Mouse (Mus musculus): Measurements from ENCODE around the gene Gm4307. TPM values are rescaled to one million over a fixed set of nuclear protein-coding genes. Genes with fewer than 3 reads are reported as not detected.
"Not testable (repeated sequence)": the region's sequence is repeated elsewhere in the genome, so short reads cannot be mapped to it uniquely, and the experiment has no call there.

The Gm4307 gene
- polyA plus RNA-seq (2014; fragmentation: Nextera tagmentation; extraction: Ambion mirVana): not detected in 2 replicates

DNA sequence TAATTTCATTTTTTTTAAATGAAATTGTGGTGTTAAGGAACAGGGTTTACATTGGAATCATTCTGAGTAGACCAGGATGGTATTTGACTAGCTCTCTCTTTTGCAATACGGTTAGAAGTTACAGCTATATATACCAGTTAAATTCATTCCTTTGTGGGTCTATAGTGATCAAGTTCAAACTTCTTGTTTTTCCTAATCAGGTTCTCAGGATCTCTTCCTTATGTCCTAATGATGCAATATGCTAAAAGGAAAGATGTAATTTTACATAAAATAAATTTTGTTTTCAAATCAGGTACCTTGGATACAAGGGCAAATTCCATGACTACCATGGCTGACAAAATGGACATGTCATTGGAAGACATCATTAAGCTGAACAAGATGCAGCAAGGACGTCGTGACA is at the start of gene Gm4307:
TSS of gene Gm4307 (plus strand) at position 301 of the 400 bp plus-strand sequence.
- H3K9ac ChIP-seq (ENCODE audit: low read length); H3K27me3 ChIP-seq (replicated peaks; ENCODE audit: control insufficient read depth, insufficient read depth, low read length); H3K4me1 ChIP-seq (ENCODE audit: control insufficient read depth, insufficient read depth, low read length); H3K36me3 ChIP-seq (ENCODE audit: control insufficient read depth, insufficient read depth, low read length); H3K4me3 ChIP-seq (ENCODE audit: low read depth, low read length); H3K9me3 ChIP-seq (replicated peaks; ENCODE audit: control insufficient read depth, low read length); H3K4me2 ChIP-seq (ENCODE audit: low read length); H3K27ac ChIP-seq (ENCODE audit: low read depth, low read length); ATAC-seq; DNase-seq (ENCODE audit: low spot score): not testable (repeated sequence)
- no CpG with 5 or more reads among the region's 3 CpGs for WGBS

DNA sequence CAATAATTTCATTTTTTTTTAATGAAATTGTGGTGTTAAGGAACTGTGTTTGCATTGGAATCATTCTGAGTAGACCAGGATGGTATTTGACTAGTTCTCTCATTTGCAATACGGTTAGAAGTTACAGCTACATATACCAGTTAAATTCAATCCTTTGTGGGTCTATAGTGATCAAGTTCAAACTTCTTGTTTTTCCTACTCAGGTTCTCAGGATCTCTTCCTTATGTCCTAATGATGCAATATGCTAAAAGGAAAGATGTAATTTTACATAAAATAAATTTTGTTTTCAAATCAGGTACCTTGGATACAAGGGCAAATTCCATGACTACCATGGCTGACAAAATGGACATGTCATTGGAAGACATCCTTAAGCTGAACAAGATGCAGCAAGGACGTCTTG is 25.8 kb upstream of the Gm4307 start, which contains the start of gene Gm4301:
TSS of gene Gm4301 (plus strand) at position 301 of the 400 bp plus-strand sequence.
- H3K4me1 ChIP-seq (ENCODE audit: control insufficient read depth, insufficient read depth, low read length); H3K9ac ChIP-seq (ENCODE audit: low read length); H3K4me2 ChIP-seq (ENCODE audit: low read length); H3K36me3 ChIP-seq (ENCODE audit: control insufficient read depth, insufficient read depth, low read length); DNase-seq (ENCODE audit: low spot score); ATAC-seq; H3K9me3 ChIP-seq (replicated peaks; ENCODE audit: control insufficient read depth, low read length); H3K27ac ChIP-seq (ENCODE audit: low read depth, low read length); H3K4me3 ChIP-seq (ENCODE audit: low read depth, low read length); H3K27me3 ChIP-seq (replicated peaks; ENCODE audit: control insufficient read depth, insufficient read depth, low read length): not testable (repeated sequence)
- WGBS: no CpG with 5 or more reads among the region's 2 CpGs

DNA sequence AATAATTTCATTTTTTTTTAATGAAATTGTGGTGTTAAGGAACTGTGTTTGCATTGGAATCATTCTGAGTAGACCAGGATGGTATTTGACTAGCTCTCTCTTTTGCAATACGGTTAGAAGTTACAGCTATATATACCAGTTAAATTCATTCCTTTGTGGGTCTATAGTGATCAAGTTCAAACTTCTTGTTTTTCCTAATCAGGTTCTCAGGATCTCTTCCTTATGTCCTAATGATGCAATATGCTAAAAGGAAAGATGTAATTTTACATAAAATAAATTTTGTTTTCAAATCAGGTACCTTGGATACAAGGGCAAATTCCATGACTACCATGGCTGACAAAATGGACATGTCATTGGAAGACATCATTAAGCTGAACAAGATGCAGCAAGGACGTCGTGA is 20.6 kb upstream of the Gm4307 start, which contains the start of gene Gm4302:
TSS of gene Gm4302 (plus strand) at position 301 of the 400 bp plus-strand sequence.
- H3K9me3 ChIP-seq (replicated peaks; ENCODE audit: control insufficient read depth, low read length); H3K27me3 ChIP-seq (replicated peaks; ENCODE audit: control insufficient read depth, insufficient read depth, low read length); H3K9ac ChIP-seq (ENCODE audit: low read length); DNase-seq (ENCODE audit: low spot score); H3K4me2 ChIP-seq (ENCODE audit: low read length); H3K4me3 ChIP-seq (ENCODE audit: low read depth, low read length); H3K27ac ChIP-seq (ENCODE audit: low read depth, low read length); H3K36me3 ChIP-seq (ENCODE audit: control insufficient read depth, insufficient read depth, low read length); ATAC-seq; H3K4me1 ChIP-seq (ENCODE audit: control insufficient read depth, insufficient read depth, low read length): not testable (repeated sequence)
- WGBS: no CpG with 5 or more reads among the region's 3 CpGs

DNA sequence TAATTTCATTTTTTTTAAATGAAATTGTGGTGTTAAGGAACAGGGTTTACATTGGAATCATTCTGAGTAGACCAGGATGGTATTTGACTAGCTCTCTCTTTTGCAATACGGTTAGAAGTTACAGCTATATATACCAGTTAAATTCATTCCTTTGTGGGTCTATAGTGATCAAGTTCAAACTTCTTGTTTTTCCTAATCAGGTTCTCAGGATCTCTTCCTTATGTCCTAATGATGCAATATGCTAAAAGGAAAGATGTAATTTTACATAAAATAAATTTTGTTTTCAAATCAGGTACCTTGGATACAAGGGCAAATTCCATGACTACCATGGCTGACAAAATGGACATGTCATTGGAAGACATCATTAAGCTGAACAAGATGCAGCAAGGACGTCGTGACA is 15.5 kb upstream of the Gm4307 start, which contains the start of gene Gm4303:
TSS of gene Gm4303 (plus strand) at position 301 of the 400 bp plus-strand sequence.
- H3K4me3 ChIP-seq (ENCODE audit: low read depth, low read length); DNase-seq (ENCODE audit: low spot score); H3K27me3 ChIP-seq (replicated peaks; ENCODE audit: control insufficient read depth, insufficient read depth, low read length); H3K4me2 ChIP-seq (ENCODE audit: low read length); H3K9me3 ChIP-seq (replicated peaks; ENCODE audit: control insufficient read depth, low read length); H3K36me3 ChIP-seq (ENCODE audit: control insufficient read depth, insufficient read depth, low read length); ATAC-seq; H3K9ac ChIP-seq (ENCODE audit: low read length); H3K27ac ChIP-seq (ENCODE audit: low read depth, low read length); H3K4me1 ChIP-seq (ENCODE audit: control insufficient read depth, insufficient read depth, low read length): not testable (repeated sequence)
- WGBS: no CpG with 5 or more reads among the region's 3 CpGs

DNA sequence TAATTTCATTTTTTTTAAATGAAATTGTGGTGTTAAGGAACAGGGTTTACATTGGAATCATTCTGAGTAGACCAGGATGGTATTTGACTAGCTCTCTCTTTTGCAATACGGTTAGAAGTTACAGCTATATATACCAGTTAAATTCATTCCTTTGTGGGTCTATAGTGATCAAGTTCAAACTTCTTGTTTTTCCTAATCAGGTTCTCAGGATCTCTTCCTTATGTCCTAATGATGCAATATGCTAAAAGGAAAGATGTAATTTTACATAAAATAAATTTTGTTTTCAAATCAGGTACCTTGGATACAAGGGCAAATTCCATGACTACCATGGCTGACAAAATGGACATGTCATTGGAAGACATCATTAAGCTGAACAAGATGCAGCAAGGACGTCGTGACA is 10.3 kb upstream of the Gm4307 start, which contains the start of gene Gm4305:
TSS of gene Gm4305 (plus strand) at position 301 of the 400 bp plus-strand sequence.
- not testable (repeated sequence) for ATAC-seq; H3K4me1 ChIP-seq (ENCODE audit: control insufficient read depth, insufficient read depth, low read length); H3K4me2 ChIP-seq (ENCODE audit: low read length); DNase-seq (ENCODE audit: low spot score); H3K4me3 ChIP-seq (ENCODE audit: low read depth, low read length); H3K36me3 ChIP-seq (ENCODE audit: control insufficient read depth, insufficient read depth, low read length); H3K9ac ChIP-seq (ENCODE audit: low read length); H3K27me3 ChIP-seq (replicated peaks; ENCODE audit: control insufficient read depth, insufficient read depth, low read length); H3K27ac ChIP-seq (ENCODE audit: low read depth, low read length); H3K9me3 ChIP-seq (replicated peaks; ENCODE audit: control insufficient read depth, low read length)
- WGBS: no CpG with 5 or more reads among the region's 3 CpGs

DNA sequence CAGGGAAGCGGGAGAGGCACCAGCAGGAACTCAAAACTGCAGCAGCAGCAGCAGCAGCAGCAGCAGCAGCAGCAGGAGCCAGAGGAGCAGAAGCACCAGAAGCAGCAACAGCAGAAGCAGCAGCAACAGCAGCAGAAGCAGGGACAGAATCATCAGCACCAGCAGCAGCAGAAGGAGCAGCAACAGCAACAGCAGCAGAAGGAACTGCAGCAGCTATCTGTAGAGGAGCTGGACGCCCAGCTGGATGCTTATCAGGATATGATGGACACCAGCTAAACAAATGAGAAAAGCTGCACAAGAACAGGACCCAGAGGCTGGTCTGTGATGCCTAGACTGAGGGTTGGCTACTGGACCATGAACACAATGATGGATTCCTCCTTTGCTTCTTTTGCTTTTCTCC is 4.3 kb upstream of the Gm4307 start:
- WGBS: 82% methylated on average over 1 of the region's 2 CpGs

DNA sequence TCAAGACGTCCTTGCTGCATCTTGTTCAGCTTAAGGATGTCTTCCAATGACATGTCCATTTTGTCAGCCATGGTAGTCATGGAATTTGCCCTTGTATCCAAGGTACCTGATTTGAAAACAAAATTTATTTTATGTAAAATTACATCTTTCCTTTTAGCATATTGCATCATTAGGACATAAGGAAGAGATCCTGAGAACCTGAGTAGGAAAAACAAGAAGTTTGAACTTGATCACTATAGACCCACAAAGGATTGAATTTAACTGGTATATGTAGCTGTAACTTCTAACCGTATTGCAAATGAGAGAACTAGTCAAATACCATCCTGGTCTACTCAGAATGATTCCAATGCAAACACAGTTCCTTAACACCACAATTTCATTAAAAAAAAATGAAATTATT is 21.3 kb downstream of the Gm4307 start, which contains the start of gene Gm4312:
TSS of gene Gm4312 (minus strand) at position 101 of the 400 bp plus-strand sequence.
- not testable (repeated sequence) for DNase-seq (ENCODE audit: low spot score); H3K4me2 ChIP-seq (ENCODE audit: low read length); H3K36me3 ChIP-seq (ENCODE audit: control insufficient read depth, insufficient read depth, low read length); H3K27me3 ChIP-seq (replicated peaks; ENCODE audit: control insufficient read depth, insufficient read depth, low read length); H3K4me3 ChIP-seq (ENCODE audit: low read depth, low read length); H3K4me1 ChIP-seq (ENCODE audit: control insufficient read depth, insufficient read depth, low read length); ATAC-seq; H3K9me3 ChIP-seq (replicated peaks; ENCODE audit: control insufficient read depth, low read length); H3K27ac ChIP-seq (ENCODE audit: low read depth, low read length); H3K9ac ChIP-seq (ENCODE audit: low read length)
- whole genome bisulfite sequencing: no CpG with 5 or more reads among the region's 2 CpGs

More for the DNA sequence above, 4.3 kb upstream of the Gm4307 start:
- not testable (repeated sequence) for H3K4me3 ChIP-seq (ENCODE audit: low read depth, low read length); H3K27me3 ChIP-seq (replicated peaks; ENCODE audit: control insufficient read depth, insufficient read depth, low read length); H3K36me3 ChIP-seq (ENCODE audit: control insufficient read depth, insufficient read depth, low read length); H3K9me3 ChIP-seq (replicated peaks; ENCODE audit: control insufficient read depth, low read length); H3K4me1 ChIP-seq (ENCODE audit: control insufficient read depth, insufficient read depth, low read length); DNase-seq (ENCODE audit: low spot score); H3K9ac ChIP-seq (ENCODE audit: low read length); ATAC-seq; H3K4me2 ChIP-seq (ENCODE audit: low read length); H3K27ac ChIP-seq (ENCODE audit: low read depth, low read length)

DNA sequence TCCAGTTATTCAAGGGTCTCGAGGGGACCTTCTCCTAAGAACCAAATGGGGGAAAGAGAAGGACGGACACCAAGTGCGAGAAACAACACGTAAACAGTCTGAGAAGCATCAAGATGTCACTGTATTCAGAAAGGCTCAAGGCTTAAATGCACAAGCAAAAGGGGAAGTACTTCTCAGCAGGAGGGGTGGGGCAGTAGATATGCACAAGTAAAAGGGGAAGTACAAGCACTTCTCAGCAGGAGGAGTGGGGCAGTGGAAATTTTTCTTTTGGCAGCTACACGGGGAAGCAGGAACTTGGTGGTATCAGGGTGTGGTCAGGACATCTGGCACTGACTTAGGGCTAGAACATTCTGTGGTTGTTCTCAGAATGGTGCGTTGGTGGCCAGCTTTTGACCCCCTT is 41.2 kb downstream of the Gm4307 start:
- not testable (repeated sequence) for H3K27me3 ChIP-seq (replicated peaks; ENCODE audit: control insufficient read depth, insufficient read depth, low read length); DNase-seq (ENCODE audit: low spot score); H3K4me1 ChIP-seq (ENCODE audit: control insufficient read depth, insufficient read depth, low read length); H3K9me3 ChIP-seq (replicated peaks; ENCODE audit: control insufficient read depth, low read length); H3K4me3 ChIP-seq (ENCODE audit: low read depth, low read length); H3K4me2 ChIP-seq (ENCODE audit: low read length); ATAC-seq; H3K9ac ChIP-seq (ENCODE audit: low read length); H3K36me3 ChIP-seq (ENCODE audit: control insufficient read depth, insufficient read depth, low read length); H3K27ac ChIP-seq (ENCODE audit: low read depth, low read length)
- 86% methylated on average over 6 of the region's 6 CpGs for WGBS
